Mouse (Mus musculus): Measurements from ENCODE around the gene Gm5862.
"Not testable (repeated sequence)": the region's sequence is repeated elsewhere in the genome, so short reads cannot be mapped to it uniquely, and the experiment has no call there.

Gene Gm5862

GRCm38 (mm10) chr5:26022816-26023215 is at the start of gene Gm5862:
TSS of gene Gm5862 (minus strand) at chr5:26022916.
- not testable (repeated sequence) for DNase-seq (ENCODE audit: low spot score)

GRCm38 (mm10) chr5:26070716-26071115 is 48.0 kb upstream of the Gm5862 start:
- no peak for DNase-seq (ENCODE audit: low spot score)

GRCm38 (mm10) chr5:26058481-26058880 is 35.8 kb upstream of the Gm5862 start, which contains the start of gene Gm7347:
TSS of gene Gm7347 (minus strand) at chr5:26058581.
- not testable (repeated sequence) for DNase-seq (ENCODE audit: low spot score)

- not testable (repeated sequence) for DNase-seq (ENCODE audit: low spot score)
Observed at GRCm38 (mm10) chr5:26039458-26039857, 16.7 kb upstream of the Gm5862 start, which contains the start of gene Speer4a. TSS of gene Speer4a (minus strand) at chr5:26039558.

- DNase-seq (ENCODE audit: low spot score) = not testable (repeated sequence)
Observed at GRCm38 (mm10) chr5:26007697-26008096, 15.0 kb downstream of the Gm5862 start.

- not testable (repeated sequence) for DNase-seq (ENCODE audit: low spot score)
Observed at GRCm38 (mm10) chr5:26006937-26007695, 15.6 kb downstream of the Gm5862 start.

- DNase-seq (ENCODE audit: low spot score) = not testable (repeated sequence)
Observed at GRCm38 (mm10) chr5:26004698-26005097, 18.0 kb downstream of the Gm5862 start, which contains the start of gene Gm1979. TSS of gene Gm1979 (minus strand) at chr5:26004798.

- not testable (repeated sequence) for DNase-seq (ENCODE audit: low spot score)
Observed at GRCm38 (mm10) chr5:25988550-25988949, 34.2 kb downstream of the Gm5862 start, which contains the start of gene Gm21698. TSS of gene Gm21698 (minus strand) at chr5:25988650.

GRCm38 (mm10) chr5:25972563-25972962 is 50.2 kb downstream of the Gm5862 start, which contains the start of gene Gm21680:
TSS of gene Gm21680 (minus strand) at chr5:25972663.
- DNase-seq (ENCODE audit: low spot score) = not testable (repeated sequence)

Measured in ovary, postnatal 10 days (tissue).